ENCODE assay signal across 21 mouse cellular contexts in genomic region chr19:28395584-28395861, GRCm38 (mm10).
DNase-seq lines count a peak whose midpoint lies in the region; ATAC-seq and TF ChIP-seq lines count a peak whose summit lies in the region.
"Had no signal": no experiment of that assay in that cellular context is flagged by ENCODE, and none has a peak within 500 bp of the region (broad histone marks: within the 10 kb centered on the region; RNA-seq: fewer than 3 reads in every experiment).

No protein-coding gene starts in this region.

- ATAC-seq in hindbrain, embryonic 14.5 days (ENCODE audit: low FRiP score): no peak
- ATAC-seq in forebrain, embryonic 12.5 days (ENCODE audit: low FRiP score): peak; percentile 66; the same call in 1 of the 2 replicates
- ATAC-seq in forebrain, postnatal 0 days: peak; percentile 49; the same call in 1 of the 2 replicates
- ATAC-seq: intestine, postnatal 0 days had no signal

- H3K4me3 ChIP-seq in hindbrain, embryonic 10.5 days: no peak overlapping the region
- H3K4me3 ChIP-seq in hindbrain, embryonic 14.5 days (replicated peaks; ENCODE audit: low read length): no peak overlapping the region
- H3K4me3 ChIP-seq in layer of hippocampus, adult 2 months: no peak overlapping the region
- no peak overlapping the region for H3K4me3 ChIP-seq in forebrain, embryonic 12.5 days (replicated peaks)
- no peak overlapping the region for H3K4me3 ChIP-seq in forebrain, postnatal 0 days (ENCODE audit: low read depth, low read length)
- H3K4me3 ChIP-seq: liver, embryonic 15.5 days; lung, embryonic 15.5 days; neural tube, embryonic 15.5 days; stomach, embryonic 15.5 days had no signal

- H3K9ac ChIP-seq in hindbrain, embryonic 14.5 days: no peak overlapping the region
- no peak overlapping the region for H3K9ac ChIP-seq in forebrain, embryonic 12.5 days
- H3K9ac ChIP-seq in forebrain, postnatal 0 days: no peak overlapping the region
- H3K9ac ChIP-seq: liver, embryonic 15.5 days; lung, embryonic 15.5 days; neural tube, embryonic 15.5 days; stomach, embryonic 15.5 days had no signal

- peak overlapping the region; percentile 26; the same call in 1 of the 2 replicates for H3K27ac ChIP-seq in hindbrain, embryonic 10.5 days
- H3K27ac ChIP-seq in hindbrain, embryonic 14.5 days: no peak overlapping the region
- peak overlapping the region; percentile 87 for H3K27ac ChIP-seq in layer of hippocampus, adult 2 months
- peak overlapping the region; percentile 73 for H3K27ac ChIP-seq in forebrain, embryonic 12.5 days
- H3K27ac ChIP-seq in forebrain, postnatal 0 days (ENCODE audit: low read depth, low read length): no peak overlapping the region
- H3K27ac ChIP-seq: kidney, postnatal 0 days; liver, embryonic 15.5 days; lung, embryonic 15.5 days; neural tube, embryonic 15.5 days; stomach, embryonic 15.5 days had no signal

- H3K4me2 ChIP-seq in hindbrain, embryonic 14.5 days (replicated peaks): no peak overlapping the region
- H3K4me2 ChIP-seq in forebrain, embryonic 12.5 days: no peak overlapping the region
- H3K4me2 ChIP-seq in forebrain, postnatal 0 days (ENCODE audit: low read depth): no peak overlapping the region
- H3K4me2 ChIP-seq: heart, embryonic 11.5 days; liver, embryonic 15.5 days; lung, embryonic 15.5 days; neural tube, embryonic 15.5 days; stomach, embryonic 15.5 days had no signal

- WGBS in hindbrain, embryonic 10.5 days: 86% methylated on average over 1 of the region's 1 CpGs
- WGBS in hindbrain, embryonic 14.5 days: 70% methylated on average over 1 of the region's 1 CpGs
- 51% methylated on average over 1 of the region's 1 CpGs for WGBS in forebrain, embryonic 12.5 days
- WGBS in forebrain, postnatal 0 days: 42% methylated on average over 1 of the region's 1 CpGs

- peaks cover 13% of the 10 kb centered on the region for H3K4me1 ChIP-seq in hindbrain, embryonic 10.5 days (replicated peaks)
- H3K4me1 ChIP-seq in hindbrain, embryonic 14.5 days (replicated peaks; ENCODE audit: control insufficient read depth, insufficient read depth, low read length): peaks cover 12% of the 10 kb centered on the region; the same call in 1 of the 2 replicates
- peaks cover 16% of the 10 kb centered on the region for H3K4me1 ChIP-seq in forebrain, embryonic 12.5 days
- H3K4me1 ChIP-seq in forebrain, postnatal 0 days (ENCODE audit: insufficient read depth): peaks cover 7% of the 10 kb centered on the region
- H3K4me1 ChIP-seq: liver, embryonic 15.5 days; lung, embryonic 15.5 days; stomach, embryonic 15.5 days had no signal

- DNase-seq in hindbrain, embryonic 10.5 days (ENCODE audit: low spot score): no peak
- no peak for DNase-seq in hindbrain, embryonic 14.5 days (ENCODE audit: low spot score)
- peak in 1 of 2 experiments; percentile 35 for DNase-seq in layer of hippocampus, adult 2 months (ENCODE audit: low spot score in 2 of 2)
- no peak for DNase-seq in layer of hippocampus, adult 11-12 months (ENCODE audit: low spot score)
- DNase-seq in forebrain, postnatal 0 days: peak; percentile 54
- no peak for DNase-seq in right cerebral cortex, postnatal 10 days (ENCODE audit: low spot score in 2 of 2)
- no peak for DNase-seq in cerebellum, adult 11-12 months
- DNase-seq: adrenal gland, postnatal 14 days; cerebellum, adult 8-10 months; liver; lung, postnatal 36 days; right cerebral cortex, adult 18-20 months; thymus, postnatal 36 days had no signal

- H3K9me3 ChIP-seq in hindbrain, embryonic 10.5 days: no peaks in the 10 kb centered on the region
- H3K9me3 ChIP-seq in hindbrain, embryonic 14.5 days (ENCODE audit: control insufficient read depth, low read length): no peaks in the 10 kb centered on the region
- H3K9me3 ChIP-seq in forebrain, embryonic 12.5 days: no peaks in the 10 kb centered on the region
- no peaks in the 10 kb centered on the region for H3K9me3 ChIP-seq in forebrain, postnatal 0 days (ENCODE audit: low read length)
- H3K9me3 ChIP-seq: liver, embryonic 15.5 days; lung, embryonic 15.5 days; neural tube, embryonic 15.5 days; stomach, embryonic 15.5 days had no signal

- no peaks in the 10 kb centered on the region for H3K36me3 ChIP-seq in hindbrain, embryonic 10.5 days
- H3K36me3 ChIP-seq in hindbrain, embryonic 14.5 days (replicated peaks; ENCODE audit: control insufficient read depth, insufficient read depth): no peaks in the 10 kb centered on the region
- no peaks in the 10 kb centered on the region for H3K36me3 ChIP-seq in forebrain, embryonic 12.5 days (replicated peaks)
- no peaks in the 10 kb centered on the region for H3K36me3 ChIP-seq in forebrain, postnatal 0 days (ENCODE audit: insufficient read depth)
- H3K36me3 ChIP-seq: liver, embryonic 15.5 days; lung, embryonic 15.5 days; neural tube, embryonic 15.5 days; stomach, embryonic 15.5 days had no signal

- no peaks in the 10 kb centered on the region for H3K27me3 ChIP-seq in hindbrain, embryonic 10.5 days (ENCODE audit: insufficient read depth, poor library complexity, severe bottlenecking)
- no peaks in the 10 kb centered on the region for H3K27me3 ChIP-seq in hindbrain, embryonic 14.5 days (ENCODE audit: control insufficient read depth, insufficient read depth, low read length)
- H3K27me3 ChIP-seq in forebrain, embryonic 12.5 days: peaks cover 18% of the 10 kb centered on the region; the same call in 1 of the 2 replicates
- H3K27me3 ChIP-seq in forebrain, postnatal 0 days (ENCODE audit: insufficient read depth, low read length): no peaks in the 10 kb centered on the region
- H3K27me3 ChIP-seq: liver, embryonic 15.5 days; lung, embryonic 15.5 days; neural tube, embryonic 15.5 days; stomach, embryonic 15.5 days had no signal

- TF ChIP-seq CTCF in layer of hippocampus, adult 2 months (conservative IDR thresholded peaks at IDR 0.05): no peak
- TF ChIP-seq CTCF in forebrain, postnatal 0 days (IDR thresholded peaks at IDR 0.05; ENCODE audit: low read depth): no peak

Comparison
In these comparisons a context has a peak if more than half of its experiments do, and no peak if none do; other contexts are left out.
1. H3K27ac ChIP-seq: peak in hindbrain, embryonic 10.5 days (single experiment), layer of hippocampus, adult 2 months (single experiment) and forebrain, embryonic 12.5 days (single experiment); none in hindbrain, embryonic 14.5 days (single experiment) and forebrain, postnatal 0 days (single experiment).